In the genomic region with DNA sequence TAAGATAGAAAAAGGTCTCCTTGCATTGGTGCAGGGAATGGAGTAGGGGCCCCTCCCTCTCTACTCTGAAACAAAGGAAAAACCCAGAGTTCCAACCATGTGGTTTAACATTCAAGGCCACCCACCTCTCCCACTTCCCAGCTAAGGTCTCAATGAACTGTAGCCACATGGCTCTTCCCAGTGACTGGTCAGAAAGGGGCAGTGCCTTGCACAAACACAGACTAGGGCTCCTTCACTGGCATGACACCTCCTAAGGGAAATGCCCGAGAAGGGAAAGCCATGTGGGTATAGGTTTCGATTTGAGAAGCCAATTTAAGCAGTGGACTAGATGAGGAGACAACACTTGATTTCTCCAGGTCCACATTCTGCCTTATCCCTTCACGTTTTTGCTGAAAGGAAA, we compare ENCODE assay signal across 7 mouse cellular contexts. TPM values are rescaled to one million over a fixed set of nuclear protein-coding genes. Genes with fewer than 3 reads are reported as not detected.
A peak's percentile ranks its signal among the peaks of the same experiment; 100 is the strongest.
DNase-seq lines count a peak whose midpoint lies in the region; ATAC-seq and TF ChIP-seq lines count a peak whose summit lies in the region.

No protein-coding gene starts in this region.

- TF ChIP-seq CTCF in lung, adult 2 months (IDR thresholded peaks at IDR 0.05; ENCODE audit: insufficient read depth, low read length), result no peak
- TF ChIP-seq CTCF in embryonic fibroblast, embryonic 13.5 days (IDR thresholded peaks at IDR 0.05; ENCODE audit: borderline replicate concordance, insufficient read depth, low read length), result no peak

- no peak for ATAC-seq in intestine, embryonic 16.5 days
- no peak for ATAC-seq in neural tube, embryonic 14.5 days (ENCODE audit: low read depth)
- ATAC-seq in megakaryocyte progenitor cell, adult 5-6 weeks (replicated peaks; ENCODE audit: poor library complexity), result no peak

- peak overlapping the region; percentile 48 for H3K4me3 ChIP-seq in lung, adult 2 months (replicated peaks; ENCODE audit: extremely low read depth, low read depth, low read length)
- H3K4me3 ChIP-seq in embryonic fibroblast, embryonic 13.5 days (ENCODE audit: insufficient read depth, low read length), result peak overlapping the region; percentile 81
- H3K4me3 ChIP-seq in intestine, embryonic 16.5 days (ENCODE audit: low read length), result peak overlapping the region; percentile 71; the same call in 1 of the 2 replicates
- H3K4me3 ChIP-seq in neural tube, embryonic 14.5 days (ENCODE audit: low read depth, low read length), result peak overlapping the region; percentile 77

- TF ChIP-seq POLR2A in lung, adult 2 months (IDR thresholded peaks at IDR 0.05; ENCODE audit: borderline replicate concordance, extremely low read depth, low read depth, low read length), result no peak
- TF ChIP-seq POLR2A in embryonic fibroblast, embryonic 13.5 days (IDR thresholded peaks at IDR 0.05; ENCODE audit: low read depth, low read length), result no peak

- H3K27ac ChIP-seq in embryonic fibroblast, embryonic 13.5 days (ENCODE audit: insufficient read depth, low read length), result no peak overlapping the region
- H3K27ac ChIP-seq in intestine, embryonic 16.5 days (ENCODE audit: low read length), result no peak overlapping the region
- H3K27ac ChIP-seq in neural tube, embryonic 14.5 days (ENCODE audit: low read depth, low read length), result no peak overlapping the region

- H3K4me2 ChIP-seq in intestine, embryonic 16.5 days (ENCODE audit: low read depth, low read length), result peak overlapping the region; percentile 94; the same call in 1 of the 2 replicates
- H3K4me2 ChIP-seq in neural tube, embryonic 14.5 days (ENCODE audit: low read depth, low read length), result peak overlapping the region; percentile 88

- WGBS in lung, adult 2 months, result 41% methylated on average over 3 of the region's 3 CpGs
- WGBS in intestine, embryonic 16.5 days, result 40% methylated on average over 3 of the region's 3 CpGs
- 48% methylated on average over 3 of the region's 3 CpGs for WGBS in neural tube, embryonic 14.5 days

- peaks cover 21% of the 10 kb centered on the region for H3K4me1 ChIP-seq in lung, adult 2 months (ENCODE audit: control insufficient read depth, insufficient read depth, low read length)
- peaks cover 11% of the 10 kb centered on the region for H3K4me1 ChIP-seq in embryonic fibroblast, embryonic 13.5 days (ENCODE audit: control insufficient read depth, insufficient read depth, low read length)
- peaks cover 31% of the 10 kb centered on the region for H3K4me1 ChIP-seq in intestine, embryonic 16.5 days (ENCODE audit: control insufficient read depth, insufficient read depth, low read length)
- peaks cover 27% of the 10 kb centered on the region for H3K4me1 ChIP-seq in neural tube, embryonic 14.5 days (ENCODE audit: control insufficient read depth, insufficient read depth, low read length)

- H3K27me3 ChIP-seq in intestine, embryonic 16.5 days (replicated peaks; ENCODE audit: control insufficient read depth, insufficient read depth, low read length), result no peaks in the 10 kb centered on the region
- no peaks in the 10 kb centered on the region for H3K27me3 ChIP-seq in neural tube, embryonic 14.5 days (ENCODE audit: control insufficient read depth, insufficient read depth, low read length)

- H3K36me3 ChIP-seq in intestine, embryonic 16.5 days (ENCODE audit: control insufficient read depth, insufficient read depth, low read length), result no peaks in the 10 kb centered on the region
- no peaks in the 10 kb centered on the region for H3K36me3 ChIP-seq in neural tube, embryonic 14.5 days (ENCODE audit: control insufficient read depth, insufficient read depth, low read length)

- no peak for DNase-seq in lung, adult 2 months
- no peak for DNase-seq in lung, adult 18-20 months
- DNase-seq in right cerebral cortex, postnatal 36 days (ENCODE audit: low spot score in 2 of 2), result no peak

- H3K9ac ChIP-seq in intestine, embryonic 16.5 days (ENCODE audit: low read depth, low read length), result no peak overlapping the region
- H3K9ac ChIP-seq in neural tube, embryonic 14.5 days (replicated peaks; ENCODE audit: low read depth, low read length), result peak overlapping the region; percentile 76

- no peaks in the 10 kb centered on the region for H3K9me3 ChIP-seq in intestine, embryonic 16.5 days (ENCODE audit: control insufficient read depth, low read length)
- H3K9me3 ChIP-seq in neural tube, embryonic 14.5 days (ENCODE audit: control insufficient read depth, low read length), result no peaks in the 10 kb centered on the region

RNA-seq across cellular contexts. Expression of a gene that starts 3.4 kb away (rescaled TPM):
- 25.6 and 34.8 TPM in 2 replicates for polyA plus RNA-seq in lung, adult 2 months (2012; rRNA removed)
- polyA plus RNA-seq in embryonic fibroblast, embryonic 13.5 days (2011; ENCODE audit: insufficient read length, low read depth, missing spikeins), result 52.8 and 66.6 TPM in 2 replicates
- 7.8 TPM in 2 replicates for polyA plus RNA-seq in intestine, embryonic 16.5 days (2015; fragmentation: Nextera tagmentation; extraction: Ambion mirVana)
- 38.6 and 55.6 TPM in 2 replicates for polyA plus RNA-seq in neural tube, embryonic 14.5 days (2014; fragmentation: Nextera tagmentation; extraction: Ambion mirVana)
- 32.5 and 40.9 TPM in 2 replicates for total RNA-seq in megakaryocyte progenitor cell, adult 5-6 weeks (2015)
- total RNA-seq in megakaryocyte progenitor cell, adult 5-6 weeks (2017), result 12.0 and 14.8 TPM in 2 replicates

RNA-seq across cellular contexts. Expression of a gene that starts 3.9 kb away (rescaled TPM):
- polyA plus RNA-seq in lung, adult 2 months (2012; rRNA removed), result 0.20 and 0.38 TPM in 2 replicates
- 1.8 and 2.3 TPM in 2 replicates for polyA plus RNA-seq in embryonic fibroblast, embryonic 13.5 days (2011; ENCODE audit: insufficient read length, low read depth, missing spikeins)
- polyA plus RNA-seq in intestine, embryonic 16.5 days (2015; fragmentation: Nextera tagmentation; extraction: Ambion mirVana), result 1.6 and 1.7 TPM in 2 replicates
- polyA plus RNA-seq in neural tube, embryonic 14.5 days (2014; fragmentation: Nextera tagmentation; extraction: Ambion mirVana), result 0.48 and 1.1 TPM in 2 replicates
- total RNA-seq in megakaryocyte progenitor cell, adult 5-6 weeks (2015), result 9.8 and 11.4 TPM in 2 replicates
- 3.4 and 5.2 TPM in 2 replicates for total RNA-seq in megakaryocyte progenitor cell, adult 5-6 weeks (2017)
